Mouse (Mus musculus): ENCODE results near the gene Sohlh1. TPM values are rescaled to one million over a fixed set of nuclear protein-coding genes. Genes with fewer than 3 reads are reported as not detected.

Gene Sohlh1
- not detected in 2 replicates for polyA plus RNA-seq (2012; ENCODE audit: insufficient read depth, insufficient read length, low replicate concordance, missing spikeins)

DNA sequence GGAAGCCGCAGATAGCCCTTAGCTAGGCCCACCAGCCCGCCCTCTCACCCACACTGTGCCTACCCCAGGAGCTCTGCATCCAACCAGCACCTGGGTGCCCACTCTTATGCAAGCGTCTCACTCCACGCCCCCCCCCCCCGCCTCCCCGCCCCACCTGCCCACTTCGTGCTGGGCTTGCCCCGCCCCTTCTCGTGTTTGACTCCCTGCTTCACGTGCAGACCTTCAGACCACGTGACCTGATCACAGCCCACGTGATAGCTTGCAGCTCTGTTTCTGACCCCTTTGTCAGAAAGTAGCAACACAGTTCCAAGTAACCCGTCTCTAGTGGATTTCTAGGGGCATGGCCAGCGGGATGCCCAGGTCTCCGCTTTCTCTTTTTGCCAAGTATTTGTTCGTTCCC lies at the start of gene Sohlh1:
Sohlh1 (minus strand) TSS at position 23 of the 400 bp plus-strand sequence.
- Histone ChIP-seq H3K4me1 (ENCODE audit: control insufficient read depth, insufficient read depth, low read length) (peaks cover 42% of the 10 kb centered on the region), H3K4me3 (ENCODE audit: insufficient read depth, low read depth, low read length) (no peak within 1 kb of the TSS), H3K27ac (ENCODE audit: insufficient read depth, low read depth, low read length) (no peak within 1 kb of the TSS)
- 88% methylated on average over 16 of the region's 16 CpGs for WGBS
- TF ChIP-seq POLR2A (IDR thresholded peaks at IDR 0.05; ENCODE audit: insufficient read depth, low read depth, low read length) = no peak
- TF ChIP-seq CTCF (IDR thresholded peaks at IDR 0.05; ENCODE audit: insufficient read depth, low read depth, low read length) = no peak

DNA sequence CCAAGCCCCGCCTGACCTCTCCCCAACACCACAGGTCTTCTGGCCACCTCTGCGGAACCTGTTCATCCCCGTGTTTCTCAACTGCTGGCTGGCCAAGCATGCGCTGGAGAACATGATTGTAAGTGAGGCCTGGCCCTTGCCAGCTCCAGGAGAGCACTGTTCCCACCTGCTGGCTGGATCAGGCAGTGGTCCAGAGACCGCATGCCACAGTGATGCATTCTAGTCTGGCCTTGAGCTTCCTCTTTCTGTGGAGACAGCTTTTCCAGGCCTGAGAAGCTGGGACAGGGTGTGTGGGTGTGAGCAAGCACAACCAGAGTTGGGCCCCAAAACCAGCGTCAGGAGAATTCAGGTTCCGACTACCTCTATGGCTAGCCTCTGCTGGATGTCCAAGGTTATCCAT lies 45.4 kb upstream of the Sohlh1 start:
- H3K4me3 ChIP-seq (ENCODE audit: insufficient read depth, low read depth, low read length) = no peak overlapping the region
- TF ChIP-seq POLR2A (IDR thresholded peaks at IDR 0.05; ENCODE audit: insufficient read depth, low read depth, low read length) = no peak
- no peak for TF ChIP-seq CTCF (IDR thresholded peaks at IDR 0.05; ENCODE audit: insufficient read depth, low read depth, low read length)
- WGBS = 80% methylated on average over 7 of the region's 7 CpGs
- no peak overlapping the region for H3K27ac ChIP-seq (ENCODE audit: insufficient read depth, low read depth, low read length)
- H3K4me1 ChIP-seq (ENCODE audit: control insufficient read depth, insufficient read depth, low read length) = peaks cover 16% of the 10 kb centered on the region

DNA sequence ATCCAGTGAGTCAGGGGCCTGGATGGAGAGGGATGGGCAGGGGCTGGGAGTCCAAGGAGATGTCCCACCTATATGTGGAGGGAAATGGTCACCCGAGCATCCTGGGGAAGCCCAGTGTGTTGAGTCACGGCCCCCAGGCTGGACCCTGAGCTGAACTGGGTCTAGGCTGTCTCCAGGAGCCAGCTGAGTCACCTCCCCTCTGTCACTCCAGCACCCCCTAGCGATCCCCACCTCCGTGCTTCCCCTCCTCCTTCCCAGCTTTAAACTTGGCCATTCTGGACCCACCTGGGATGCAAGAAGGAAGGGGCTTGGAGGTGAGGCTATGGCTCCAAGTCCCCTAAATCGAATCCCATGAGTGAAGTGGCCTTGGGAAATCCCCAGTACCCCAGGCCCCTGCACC lies 41.1 kb upstream of the Sohlh1 start:
- WGBS = 78% methylated on average over 5 of the region's 5 CpGs
- H3K4me1 ChIP-seq (ENCODE audit: control insufficient read depth, insufficient read depth, low read length) = peaks cover 32% of the 10 kb centered on the region
- TF ChIP-seq CTCF (IDR thresholded peaks at IDR 0.05; ENCODE audit: insufficient read depth, low read depth, low read length) (no peak), POLR2A (IDR thresholded peaks at IDR 0.05; ENCODE audit: insufficient read depth, low read depth, low read length) (no peak)
- H3K4me3 ChIP-seq (ENCODE audit: insufficient read depth, low read depth, low read length) = no peak overlapping the region
- H3K27ac ChIP-seq (ENCODE audit: insufficient read depth, low read depth, low read length) = no peak overlapping the region

DNA sequence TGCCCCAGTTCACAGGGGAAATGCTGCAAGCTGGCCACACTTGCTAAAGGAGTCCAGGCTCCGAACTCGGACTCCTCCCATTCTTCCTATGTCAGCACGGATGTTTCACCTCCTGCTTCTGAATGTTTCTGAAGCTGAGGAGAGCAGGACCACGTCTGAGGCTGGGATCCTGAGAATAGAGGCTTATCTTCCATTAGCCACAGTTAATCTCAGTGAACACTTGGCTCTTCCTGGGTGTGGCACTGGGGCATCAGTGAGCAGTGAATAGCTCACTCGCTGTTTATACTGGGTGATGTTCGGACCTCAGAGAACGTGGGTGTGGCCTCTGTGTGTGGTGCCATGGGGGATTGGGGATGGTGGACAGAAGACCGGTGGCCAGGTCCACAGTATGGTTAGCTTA lies 40.2 kb upstream of the Sohlh1 start:
- H3K27ac ChIP-seq (ENCODE audit: insufficient read depth, low read depth, low read length) = no peak overlapping the region
- WGBS = 76% methylated on average over 8 of the region's 8 CpGs

DNA sequence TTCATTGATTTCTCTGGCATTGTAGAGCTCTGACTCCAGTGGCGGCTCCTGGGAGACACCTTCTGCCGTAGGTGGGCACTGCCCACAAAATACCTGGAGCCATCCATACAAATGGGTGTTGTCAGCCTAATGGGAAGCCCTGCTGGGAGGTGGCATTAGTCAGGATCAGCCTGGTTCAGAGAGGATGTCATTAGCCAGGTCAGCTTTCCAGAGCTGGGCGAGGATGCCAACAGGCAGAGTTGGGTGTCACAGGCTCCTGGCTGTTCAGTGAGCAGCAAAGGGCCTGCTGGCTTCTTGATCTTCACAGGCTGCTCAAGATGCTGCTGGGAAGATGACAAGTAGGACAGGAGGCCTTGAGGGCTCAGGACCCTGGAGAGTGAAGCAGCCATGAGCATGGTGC lies 37.7 kb upstream of the Sohlh1 start:
- Histone ChIP-seq H3K4me3 (ENCODE audit: insufficient read depth, low read depth, low read length) (no peak overlapping the region), H3K4me1 (ENCODE audit: control insufficient read depth, insufficient read depth, low read length) (peaks cover 36% of the 10 kb centered on the region), H3K27ac (ENCODE audit: insufficient read depth, low read depth, low read length) (no peak overlapping the region)
- TF ChIP-seq CTCF (IDR thresholded peaks at IDR 0.05; ENCODE audit: insufficient read depth, low read depth, low read length) (no peak), POLR2A (IDR thresholded peaks at IDR 0.05; ENCODE audit: insufficient read depth, low read depth, low read length) (no peak)
- WGBS = 81% methylated on average over 3 of the region's 3 CpGs

More for the DNA sequence above, 40.2 kb upstream of the Sohlh1 start:
- H3K4me3 ChIP-seq (ENCODE audit: insufficient read depth, low read depth, low read length) = no peak overlapping the region
- peaks cover 37% of the 10 kb centered on the region for H3K4me1 ChIP-seq (ENCODE audit: control insufficient read depth, insufficient read depth, low read length)
- TF ChIP-seq CTCF (IDR thresholded peaks at IDR 0.05; ENCODE audit: insufficient read depth, low read depth, low read length) (no peak), POLR2A (IDR thresholded peaks at IDR 0.05; ENCODE audit: insufficient read depth, low read depth, low read length) (no peak)

DNA sequence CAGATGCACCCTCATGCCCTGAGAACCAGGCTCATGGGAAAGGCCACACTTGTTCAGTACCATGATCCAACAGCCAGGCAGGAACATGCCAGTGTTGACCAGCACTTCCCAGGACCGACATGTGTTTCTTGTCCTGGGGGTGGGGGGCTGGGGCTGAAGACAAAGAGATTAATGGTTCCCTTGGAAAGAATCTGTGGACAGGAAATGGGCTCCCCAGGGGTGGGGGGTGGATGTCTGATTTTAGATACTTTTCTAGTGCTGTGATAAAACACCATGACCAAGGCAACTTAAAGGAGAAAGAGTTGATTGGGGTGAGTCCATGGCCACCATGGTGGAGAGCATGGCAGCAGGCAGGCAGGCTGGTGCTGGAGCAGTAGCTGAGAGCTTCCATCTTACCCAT lies 35.2 kb upstream of the Sohlh1 start:
- no peak overlapping the region for H3K27ac ChIP-seq (ENCODE audit: insufficient read depth, low read depth, low read length)
- peaks cover 41% of the 10 kb centered on the region for H3K4me1 ChIP-seq (ENCODE audit: control insufficient read depth, insufficient read depth, low read length)
- 43% methylated on average over 1 of the region's 1 CpGs for WGBS
- no peak overlapping the region for H3K4me3 ChIP-seq (ENCODE audit: insufficient read depth, low read depth, low read length)
- TF ChIP-seq POLR2A (IDR thresholded peaks at IDR 0.05; ENCODE audit: insufficient read depth, low read depth, low read length) (no peak), CTCF (IDR thresholded peaks at IDR 0.05; ENCODE audit: insufficient read depth, low read depth, low read length) (no peak)

DNA sequence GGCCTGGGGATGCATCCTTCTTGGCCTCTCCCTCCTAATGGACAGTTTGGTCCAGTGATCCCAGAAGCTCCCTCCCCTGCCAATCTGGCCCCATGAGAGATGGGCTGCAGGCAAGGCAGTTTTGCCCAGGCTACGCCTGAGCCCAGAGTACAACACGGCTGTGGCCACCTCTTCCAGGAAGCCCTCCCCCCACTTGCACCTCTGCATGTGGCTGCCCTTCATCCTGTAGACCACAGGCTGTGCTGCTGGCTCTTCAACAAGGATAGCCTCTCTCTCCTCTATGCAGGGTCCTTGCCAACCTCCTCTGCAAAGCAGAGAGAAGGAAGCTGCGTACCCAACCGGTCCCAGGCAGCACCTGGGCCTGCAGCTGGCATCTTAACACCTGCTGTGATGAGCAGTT lies 32.0 kb upstream of the Sohlh1 start:
- no peak overlapping the region for H3K4me3 ChIP-seq (ENCODE audit: insufficient read depth, low read depth, low read length)
- TF ChIP-seq POLR2A (IDR thresholded peaks at IDR 0.05; ENCODE audit: insufficient read depth, low read depth, low read length) (no peak), CTCF (IDR thresholded peaks at IDR 0.05; ENCODE audit: insufficient read depth, low read depth, low read length) (no peak)

DNA sequence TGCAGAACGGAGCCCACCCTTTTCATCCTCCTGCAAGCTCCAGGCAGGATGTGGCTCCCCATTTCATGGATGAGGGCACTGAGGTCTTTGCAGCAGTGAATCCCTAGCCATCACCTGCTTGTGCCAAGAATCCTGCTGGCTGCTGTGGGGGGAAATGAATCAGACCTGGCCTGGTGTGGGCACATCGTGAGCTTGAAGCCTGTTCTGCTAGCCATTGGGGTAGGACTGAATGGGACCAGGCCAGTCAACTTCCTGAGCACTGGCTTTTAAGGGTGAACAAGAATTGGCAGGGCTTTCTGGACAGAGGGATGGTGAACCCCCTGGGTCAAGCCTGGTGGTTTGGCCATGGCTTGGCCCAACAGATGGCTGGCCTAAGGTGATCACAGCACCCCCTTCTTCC lies 31.5 kb upstream of the Sohlh1 start:
- Histone ChIP-seq H3K27ac (ENCODE audit: insufficient read depth, low read depth, low read length) (no peak overlapping the region), H3K4me3 (ENCODE audit: insufficient read depth, low read depth, low read length) (peak overlapping the region; percentile 82), H3K4me1 (ENCODE audit: control insufficient read depth, insufficient read depth, low read length) (peaks cover 30% of the 10 kb centered on the region)
- TF ChIP-seq CTCF (IDR thresholded peaks at IDR 0.05; ENCODE audit: insufficient read depth, low read depth, low read length) (no peak), POLR2A (IDR thresholded peaks at IDR 0.05; ENCODE audit: insufficient read depth, low read depth, low read length) (no peak)
- 52% methylated on average over 2 of the region's 2 CpGs for WGBS

More for the DNA sequence above, 32.0 kb upstream of the Sohlh1 start:
- 77% methylated on average over 4 of the region's 4 CpGs for WGBS
- Histone ChIP-seq H3K27ac (ENCODE audit: insufficient read depth, low read depth, low read length) (no peak overlapping the region), H3K4me1 (ENCODE audit: control insufficient read depth, insufficient read depth, low read length) (peaks cover 33% of the 10 kb centered on the region)

DNA sequence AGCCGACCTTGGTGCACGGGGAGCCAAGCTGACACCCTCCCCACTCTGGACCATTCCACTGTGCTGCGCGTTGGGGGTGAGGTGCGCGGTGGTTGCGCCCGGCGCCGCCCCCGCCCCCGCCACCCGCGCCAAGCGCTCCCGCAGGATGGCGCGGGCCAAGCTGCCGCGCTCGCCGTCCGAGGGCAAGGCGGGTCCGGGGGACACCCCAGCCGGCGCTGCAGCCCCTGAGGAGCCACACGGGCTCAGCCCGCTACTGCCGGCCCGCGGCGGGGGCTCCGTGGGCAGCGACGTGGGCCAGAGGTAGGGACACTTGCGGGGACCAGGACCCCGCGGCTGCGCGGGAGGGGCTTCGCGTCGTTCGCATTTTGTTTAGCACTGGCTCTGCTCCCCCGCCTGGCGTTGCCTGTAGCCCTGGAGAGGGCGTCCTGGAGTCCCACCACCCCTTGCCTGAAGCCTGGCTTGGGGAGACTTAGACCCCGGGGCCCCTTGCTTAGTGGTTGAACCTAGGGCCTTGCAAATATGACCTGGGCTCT lies 30.8 kb upstream of the Sohlh1 start:
- 2% methylated on average over 49 of the region's 49 CpGs for WGBS
- TF ChIP-seq POLR2A (IDR thresholded peaks at IDR 0.05; ENCODE audit: insufficient read depth, low read depth, low read length) (peak; percentile 66; the same call in 1 of the 2 replicates), CTCF (IDR thresholded peaks at IDR 0.05; ENCODE audit: insufficient read depth, low read depth, low read length) (no peak)
- peak overlapping the region; percentile 73 for H3K27ac ChIP-seq (ENCODE audit: insufficient read depth, low read depth, low read length)
- H3K4me1 ChIP-seq (ENCODE audit: control insufficient read depth, insufficient read depth, low read length) = peaks cover 25% of the 10 kb centered on the region
- peak overlapping the region; percentile 82 for H3K4me3 ChIP-seq (ENCODE audit: insufficient read depth, low read depth, low read length)
